Mouse (Mus musculus) liver, embryonic 14.5 days (tissue): Measurements from ENCODE around the gene Cntn5.

Source experiments
- CTCF ChIP-seq: IDR thresholded peaks from 2 replicates; pipeline ENCODE4 v1.5.1; 2016; ENCODE audit warnings: antibody characterized with exemption, low read depth, control low read depth
- EP300 ChIP-seq: IDR thresholded peaks from 2 replicates; pipeline ENCODE4 v1.6.1; 2016; ENCODE audit warnings: antibody characterized with exemption, low read depth

DNA sequence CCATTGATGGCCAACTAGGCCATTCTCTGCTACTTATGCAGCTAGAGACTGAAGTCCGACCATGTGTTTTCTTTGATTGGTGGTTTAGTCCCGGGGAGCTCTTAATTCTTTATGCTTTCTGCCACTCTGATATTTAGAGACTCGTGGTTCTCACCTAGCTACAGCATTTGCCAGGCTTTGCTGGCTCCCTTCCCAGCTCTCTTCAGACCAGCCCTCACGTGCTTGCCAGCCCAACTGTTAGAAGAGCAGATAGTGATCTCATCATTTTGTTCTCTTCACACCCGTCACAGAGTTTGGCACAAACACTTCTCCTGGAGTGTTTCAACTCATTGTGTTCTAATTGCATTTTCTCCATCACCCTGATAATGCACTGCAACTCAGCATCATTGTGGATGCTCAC lies 1005.5 kb downstream of the Cntn5 start:
- TF ChIP-seq CTCF (no peak), EP300 (no peak)
